Mouse (Mus musculus) brain, embryonic 14.5 days (tissue): ENCODE measurements around the gene Stard13. TPM values are rescaled to one million over a fixed set of nuclear protein-coding genes. Genes with fewer than 3 reads are reported as not detected.

Experiments used
- DNase-seq: peaks from one replicate; pipeline ENCODE4 v3.0.0-alpha.2; 2011; ENCODE audit warnings: low read depth
- CTCF ChIP-seq: fragments of 200-500 bp; IDR thresholded peaks from 2 replicates; pipeline ENCODE4 v1.5.1; 2012; ENCODE audit warnings: inconsistent platforms, mild to moderate bottlenecking, moderate library complexity, borderline replicate concordance; ENCODE audit not compliant: insufficient read depth, insufficient read length; ENCODE audit errors: extremely low read depth
- POLR2A ChIP-seq: fragments of 200-500 bp; IDR thresholded peaks from 2 replicates; pipeline ENCODE4 v1.6.1; 2012; ENCODE audit warnings: mild to moderate bottlenecking, inconsistent platforms, borderline replicate concordance; ENCODE audit not compliant: poor library complexity, insufficient read depth, insufficient read length, severe bottlenecking; ENCODE audit errors: extremely low read depth
- polyA plus RNA-seq: library from polyadenylated mRNA; depleted of rRNA; stranded (reverse); fragments of >200 nt; gene quantifications from 2 replicates; pipeline ENCODE4 v1.2.3, GENCODE M21; 2012

The Stard13 gene
- polyA plus RNA-seq, 1 experiment = 6.6 TPM

DNA sequence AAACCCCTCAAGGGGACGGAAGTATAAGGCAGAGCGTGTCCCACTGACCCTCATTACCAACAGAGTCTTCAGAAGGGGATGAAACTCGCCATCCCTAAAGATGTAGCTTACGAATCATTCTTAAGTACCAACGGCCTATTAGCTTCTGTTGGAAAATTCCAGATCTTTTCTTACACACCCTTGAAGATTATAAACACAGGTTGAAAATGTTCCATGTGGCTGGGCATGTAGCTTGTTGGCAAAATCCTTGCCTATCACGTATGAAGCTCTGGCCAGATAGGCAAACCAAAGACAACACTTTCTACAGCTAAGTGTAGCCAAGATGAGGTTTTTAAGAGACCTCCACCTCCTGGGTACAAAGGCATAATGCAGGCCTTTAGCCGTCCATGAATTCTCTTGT is 124.7 kb downstream of the Stard13 start:
- TF ChIP-seq CTCF = no peak
- TF ChIP-seq POLR2A = no peak
- no peak for DNase-seq

DNA sequence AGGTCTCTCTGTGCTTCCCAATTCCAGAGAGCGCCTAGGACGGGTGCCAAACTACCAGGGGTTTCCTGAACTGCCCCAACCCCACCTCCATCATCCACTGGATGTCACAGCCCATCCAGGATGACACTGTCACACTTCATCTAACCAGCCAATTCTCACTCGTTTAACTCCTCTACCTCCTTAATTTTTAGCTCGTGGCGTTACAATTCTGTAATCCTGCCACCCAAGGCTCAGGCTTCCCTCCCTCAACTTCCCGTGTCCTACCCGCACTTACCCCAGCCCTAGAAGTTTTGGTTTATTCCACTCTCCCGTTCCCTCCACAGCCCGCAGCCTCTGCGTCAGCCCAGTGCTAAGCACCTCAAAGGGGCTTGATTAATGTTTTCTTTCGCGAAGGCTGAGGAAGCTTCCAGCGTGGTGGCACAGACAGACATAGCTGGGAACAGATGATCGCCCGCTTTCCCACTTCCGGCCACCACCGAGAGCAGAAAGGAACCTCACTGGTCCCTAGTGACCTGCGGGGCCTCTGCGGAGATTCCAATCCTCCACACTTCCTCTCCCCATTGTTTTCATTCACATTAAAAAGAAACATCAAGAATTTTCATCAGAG is 125.2 kb downstream of the Stard13 start:
- TF ChIP-seq POLR2A = no peak
- no peak for TF ChIP-seq CTCF
- DNase-seq = no peak

DNA sequence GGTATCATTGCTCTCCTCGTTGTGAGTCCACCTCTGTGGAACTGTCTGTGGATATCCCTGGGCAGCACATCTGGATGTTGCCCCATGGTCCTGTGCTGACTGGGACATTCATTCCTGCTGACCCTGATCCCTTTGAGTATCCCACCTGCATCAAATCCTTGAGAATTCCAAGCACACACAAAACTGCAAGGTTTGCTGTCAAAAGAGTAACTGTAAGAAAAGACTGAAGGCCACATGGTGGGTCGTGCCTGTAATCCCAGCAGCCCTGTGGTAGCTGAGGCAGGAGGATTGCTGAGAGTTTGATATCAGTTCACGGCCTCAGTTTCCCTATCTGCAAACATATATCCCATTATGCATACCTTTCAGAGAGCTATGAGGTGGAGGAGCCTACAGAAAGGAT is 126.8 kb downstream of the Stard13 start:
- no peak for DNase-seq
- no peak for TF ChIP-seq POLR2A
- TF ChIP-seq CTCF = no peak

DNA sequence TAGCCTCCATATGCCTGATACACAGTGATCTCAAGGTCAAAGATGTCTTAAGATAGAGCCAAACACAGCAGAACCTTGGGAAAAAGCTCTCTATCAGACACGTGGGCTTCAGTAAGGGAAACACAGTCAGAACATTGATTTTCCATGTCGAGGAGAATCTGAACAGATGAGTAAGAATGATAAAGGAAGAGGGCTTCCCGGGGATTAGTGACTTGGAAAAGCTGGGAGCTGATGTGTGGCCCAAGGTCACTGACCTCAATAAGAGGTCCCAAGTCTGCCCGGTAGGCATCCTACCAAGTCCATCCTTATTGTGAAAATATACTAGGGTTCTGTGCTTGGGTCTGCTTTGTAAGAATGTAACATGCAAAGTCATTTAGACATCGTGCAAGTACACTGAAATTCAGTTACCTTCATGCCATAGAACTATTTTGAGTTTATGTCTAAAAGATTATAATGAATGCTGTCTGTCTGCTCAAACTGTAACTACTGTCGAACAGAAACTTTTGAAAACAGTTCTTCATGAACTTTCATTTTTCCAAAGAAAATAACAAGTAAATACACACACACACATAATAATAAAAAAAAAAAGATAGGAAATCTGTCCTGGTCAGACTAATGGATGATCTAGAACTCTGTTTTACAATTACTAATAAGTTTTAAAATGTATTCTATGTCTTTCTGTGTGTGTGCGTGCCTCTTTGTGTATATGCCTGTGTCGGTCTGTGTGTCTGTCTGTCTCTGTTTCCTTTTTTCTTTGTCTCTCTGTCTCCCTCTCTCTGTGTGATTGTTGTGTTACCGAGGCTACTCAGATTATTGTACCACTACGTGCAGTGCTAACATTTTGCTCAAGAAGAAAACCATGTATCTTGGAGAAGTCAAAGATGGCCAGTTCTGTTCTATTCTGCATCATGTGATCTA is 128.3 kb downstream of the Stard13 start:
- DNase-seq = no peak
- TF ChIP-seq CTCF (no peak), POLR2A (no peak)

DNA sequence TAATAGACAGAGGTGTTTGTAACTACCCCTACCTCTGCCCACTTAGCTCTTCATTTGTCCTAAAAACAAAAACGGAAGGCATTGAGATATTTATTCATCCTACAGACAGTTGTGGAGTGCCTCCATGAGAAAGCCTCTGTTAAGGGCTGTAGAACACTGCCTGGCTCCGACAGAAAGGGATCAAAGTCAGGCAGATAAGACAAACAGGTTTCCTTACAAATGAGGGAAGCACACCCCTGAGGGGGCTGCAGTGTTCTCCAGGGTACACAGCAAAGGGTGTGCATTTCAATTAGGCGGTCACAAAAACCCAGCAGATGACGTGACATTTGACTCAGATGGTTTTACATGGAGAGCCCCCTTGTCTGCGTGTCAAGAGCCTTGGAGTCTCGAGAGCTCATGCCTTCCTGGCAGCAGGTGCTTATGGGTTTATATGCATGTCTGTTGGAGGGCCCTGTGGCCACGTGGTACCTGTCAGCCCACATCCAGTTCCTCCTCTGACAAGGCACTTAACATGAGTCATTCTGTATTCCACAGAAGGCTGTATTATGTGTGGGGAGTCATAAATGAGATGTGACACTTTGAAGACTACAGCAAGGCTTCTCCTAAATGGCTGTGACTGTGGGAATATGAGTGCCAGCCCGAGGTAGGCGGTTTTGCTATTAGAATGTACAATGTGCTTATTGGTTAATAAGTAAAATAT is 129.1 kb downstream of the Stard13 start:
- TF ChIP-seq POLR2A (no peak), CTCF (no peak)
- DNase-seq = peak; percentile 49

DNA sequence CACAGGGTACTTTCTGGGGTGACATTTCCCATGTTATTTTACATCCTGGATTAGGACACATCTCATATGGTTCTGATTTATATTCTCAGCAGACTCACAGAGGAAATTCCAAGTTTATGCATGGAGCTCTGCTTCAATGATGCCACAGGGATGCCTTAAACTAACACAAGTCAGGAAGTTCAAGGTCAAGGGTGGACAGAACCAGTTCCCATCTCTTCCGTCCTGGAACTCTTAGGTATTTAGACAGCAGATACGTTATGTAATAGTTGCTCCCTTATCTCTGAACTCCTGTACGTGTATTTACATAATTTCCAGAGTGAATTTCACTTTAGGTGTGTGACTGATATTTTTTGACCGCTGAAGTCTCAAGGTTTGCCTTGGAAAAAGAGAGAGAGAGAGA is 130.4 kb downstream of the Stard13 start:
- TF ChIP-seq CTCF (no peak), POLR2A (no peak)
- DNase-seq = no peak

DNA sequence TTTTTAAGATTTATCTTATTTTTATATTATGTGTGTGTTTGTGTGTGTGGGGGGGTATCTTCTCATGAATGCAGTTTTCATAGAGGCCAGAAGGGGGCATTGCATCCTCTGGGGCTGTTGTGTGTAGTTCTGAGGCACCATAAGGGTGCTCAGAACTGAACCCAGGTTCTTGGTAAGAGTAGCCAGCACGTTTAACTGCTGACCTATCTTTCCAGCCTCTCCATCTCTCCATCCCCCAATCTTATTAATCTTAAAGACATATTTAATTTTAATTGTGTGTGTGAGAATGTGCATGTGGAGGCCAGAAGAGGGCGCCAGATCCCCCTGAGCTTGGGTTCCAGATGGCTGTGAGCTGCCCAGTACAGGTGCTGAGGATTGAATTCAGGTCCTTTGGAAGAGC is 131.4 kb downstream of the Stard13 start:
- TF ChIP-seq CTCF (0 out of 2 replicates have a peak, but pooled peaks have one; percentile 8), POLR2A (no peak)
- no peak for DNase-seq

DNA sequence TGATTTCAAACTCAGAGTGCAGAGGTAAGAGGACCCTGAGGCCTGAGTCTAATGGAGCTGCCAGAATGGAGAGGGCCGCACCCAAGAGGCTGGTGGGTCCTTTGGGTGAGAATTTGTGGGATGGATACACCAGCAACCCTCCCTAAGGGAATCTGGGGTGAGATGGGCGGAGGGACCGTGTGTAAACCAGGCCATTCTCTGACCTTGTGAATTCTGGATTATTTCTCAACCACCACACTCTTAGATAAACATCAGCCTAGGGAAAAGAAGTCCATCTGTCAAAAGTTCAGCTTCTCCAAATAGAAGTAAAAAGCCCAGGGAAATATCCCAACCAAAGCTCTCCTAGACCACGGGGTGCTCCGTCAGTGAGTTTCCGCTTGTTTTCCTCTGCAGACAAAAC is 137.6 kb downstream of the Stard13 start:
- DNase-seq = no peak

DNA sequence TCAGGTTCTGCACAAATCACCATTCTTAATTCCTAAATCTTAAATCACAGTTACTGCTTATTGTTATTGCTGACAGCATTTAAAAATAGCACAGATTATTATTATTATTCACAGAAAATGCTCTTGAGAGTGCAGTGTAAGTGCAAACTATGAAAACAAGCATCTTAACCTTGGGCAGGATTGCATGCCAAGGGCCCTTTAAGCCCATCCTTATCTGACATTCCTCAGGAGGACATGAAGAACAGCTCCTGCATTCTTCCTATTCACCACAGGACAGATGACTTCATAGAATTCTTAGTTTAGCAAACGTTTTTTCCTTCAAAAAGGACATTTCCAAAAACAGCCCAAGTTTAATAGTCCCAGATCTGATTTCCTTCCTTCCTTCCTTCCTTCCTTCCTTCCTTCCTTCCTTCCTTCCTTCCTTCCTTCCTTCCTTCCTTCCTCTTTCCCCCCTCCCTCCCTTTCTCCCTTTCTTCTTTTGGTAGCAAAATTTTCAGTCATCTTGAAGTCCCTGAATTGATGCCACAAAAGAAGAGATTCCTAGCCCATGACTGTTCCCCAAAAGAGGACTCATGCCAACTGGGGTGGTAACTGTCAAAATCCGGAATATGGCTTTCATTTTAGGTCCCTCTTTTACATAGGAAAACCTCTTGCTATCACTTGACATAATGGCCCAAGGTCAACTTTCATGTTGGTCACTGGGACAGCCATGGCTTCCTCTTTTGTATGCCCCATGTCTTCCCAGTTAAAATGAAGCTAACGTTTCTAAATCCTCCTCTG is 140.6 kb downstream of the Stard13 start:
- TF ChIP-seq POLR2A = no peak
- TF ChIP-seq CTCF = no peak
- DNase-seq = no peak

More for the DNA sequence above, 137.6 kb downstream of the Stard13 start:
- no peak for TF ChIP-seq CTCF
- TF ChIP-seq POLR2A = no peak

DNA sequence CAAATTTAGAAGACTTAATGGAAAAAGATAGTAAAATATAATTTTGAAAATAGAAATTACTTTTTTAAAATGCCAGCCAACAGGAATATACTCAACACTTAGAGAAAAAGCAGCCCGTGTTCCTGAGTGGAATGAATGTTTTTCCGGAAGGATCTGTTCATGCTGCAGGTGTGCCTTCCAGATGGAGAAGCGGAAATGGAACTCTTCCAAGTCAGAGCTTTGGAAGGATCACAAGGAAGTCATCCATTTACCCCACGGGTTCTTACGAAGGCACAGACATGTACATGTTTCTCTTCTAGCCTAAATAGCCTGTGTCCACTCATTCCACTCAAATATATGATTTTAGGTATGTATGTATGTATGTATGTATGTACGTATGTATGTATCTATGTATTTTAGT is 142.6 kb downstream of the Stard13 start:
- TF ChIP-seq CTCF (no peak), POLR2A (no peak)
- no peak for DNase-seq
